In genomic region chr5:139599191-139599937, GRCm38 (mm10) we compare ENCODE assay signal across 8 mouse cellular contexts. TPM values are rescaled to one million over a fixed set of nuclear protein-coding genes. Genes with fewer than 3 reads are reported as not detected.
DNase-seq lines count a peak whose midpoint lies in the region; ATAC-seq and TF ChIP-seq lines count a peak whose summit lies in the region.

No protein-coding gene starts in this region.

- H3K9me3 ChIP-seq in forebrain, embryonic 15.5 days: no peaks in the 10 kb centered on the region
- H3K9me3 ChIP-seq in kidney, embryonic 15.5 days (replicated peaks): no peaks in the 10 kb centered on the region
- no peaks in the 10 kb centered on the region for H3K9me3 ChIP-seq in midbrain, embryonic 13.5 days
- H3K9me3 ChIP-seq in liver, postnatal 0 days (ENCODE audit: low read length): no peaks in the 10 kb centered on the region

- peak overlapping the region; percentile 28 for H3K4me2 ChIP-seq in forebrain, embryonic 15.5 days (replicated peaks)
- peak overlapping the region; percentile 59 for H3K4me2 ChIP-seq in kidney, embryonic 15.5 days
- H3K4me2 ChIP-seq in midbrain, embryonic 13.5 days (replicated peaks): peak overlapping the region; percentile 42
- H3K4me2 ChIP-seq in liver, postnatal 0 days (ENCODE audit: low read depth, low read length): no peak overlapping the region

- DNase-seq in brain, embryonic 14.5 days (ENCODE audit: low read depth): peak; percentile 79
- DNase-seq in adrenal gland, postnatal 10 days: no peak
- DNase-seq in urinary bladder, adult 18-20 months (ENCODE audit: low spot score in 2 of 2): no peak
- DNase-seq in layer of hippocampus, adult 11-12 months (ENCODE audit: low spot score): no peak
- DNase-seq in liver, postnatal 0 days: no peak

- no peak for TF ChIP-seq POLR2A in brain, embryonic 14.5 days (IDR thresholded peaks at IDR 0.05; ENCODE audit: borderline replicate concordance, extremely low read depth, insufficient read depth, insufficient read length, poor library complexity, severe bottlenecking)

- no peaks in the 10 kb centered on the region for H3K36me3 ChIP-seq in forebrain, embryonic 15.5 days
- H3K36me3 ChIP-seq in kidney, embryonic 15.5 days: no peaks in the 10 kb centered on the region
- no peaks in the 10 kb centered on the region for H3K36me3 ChIP-seq in midbrain, embryonic 13.5 days
- no peaks in the 10 kb centered on the region for H3K36me3 ChIP-seq in liver, postnatal 0 days (replicated peaks; ENCODE audit: insufficient read depth, low read length)

- H3K27me3 ChIP-seq in forebrain, embryonic 15.5 days: peaks cover 29% of the 10 kb centered on the region
- peaks cover 78% of the 10 kb centered on the region for H3K27me3 ChIP-seq in kidney, embryonic 15.5 days
- peaks cover 60% of the 10 kb centered on the region for H3K27me3 ChIP-seq in midbrain, embryonic 13.5 days
- H3K27me3 ChIP-seq in liver, postnatal 0 days (ENCODE audit: insufficient read depth, low read length): peaks cover 37% of the 10 kb centered on the region

- H3K9ac ChIP-seq in forebrain, embryonic 15.5 days (replicated peaks): no peak overlapping the region
- H3K9ac ChIP-seq in kidney, embryonic 15.5 days: 0 out of 2 replicates have a peak overlapping the region, but pooled peaks have one; percentile 17
- H3K9ac ChIP-seq in midbrain, embryonic 13.5 days (replicated peaks): peak overlapping the region; percentile 41; the same call in 1 of the 2 replicates
- H3K9ac ChIP-seq in liver, postnatal 0 days (replicated peaks): no peak overlapping the region

- peak overlapping the region; percentile 14; the same call in 1 of the 2 replicates for H3K4me3 ChIP-seq in forebrain, embryonic 15.5 days
- H3K4me3 ChIP-seq in kidney, embryonic 15.5 days (replicated peaks): peak overlapping the region; percentile 27
- H3K4me3 ChIP-seq in midbrain, embryonic 13.5 days (replicated peaks): peak overlapping the region; percentile 17
- no peak overlapping the region for H3K4me3 ChIP-seq in liver, postnatal 0 days (ENCODE audit: low read depth, low read length)

- no peak for TF ChIP-seq EP300 in liver, postnatal 0 days (IDR thresholded peaks at IDR 0.05; ENCODE audit: low read depth)

- ATAC-seq in forebrain, embryonic 15.5 days (replicated peaks): peak; percentile 32; the same call in 1 of the 2 replicates
- ATAC-seq in kidney, embryonic 15.5 days (replicated peaks; ENCODE audit: low FRiP score): peak; percentile 92
- peak; percentile 72 for ATAC-seq in midbrain, embryonic 13.5 days
- no peak for ATAC-seq in liver, postnatal 0 days

- peak; percentile 18; the same call in 1 of the 2 replicates for TF ChIP-seq CTCF in brain, embryonic 14.5 days (IDR thresholded peaks at IDR 0.05; ENCODE audit: borderline replicate concordance, extremely low read depth, insufficient read depth, insufficient read length)
- no peak for TF ChIP-seq CTCF in liver, postnatal 0 days (IDR thresholded peaks at IDR 0.05; ENCODE audit: low read depth)

- peak overlapping the region; percentile 28; the same call in 1 of the 2 replicates for H3K27ac ChIP-seq in forebrain, embryonic 15.5 days (replicated peaks)
- peak overlapping the region; percentile 97 for H3K27ac ChIP-seq in kidney, embryonic 15.5 days
- H3K27ac ChIP-seq in midbrain, embryonic 13.5 days: peak overlapping the region; percentile 81
- no peak overlapping the region for H3K27ac ChIP-seq in liver, postnatal 0 days (ENCODE audit: low read depth)

- WGBS in forebrain, embryonic 15.5 days: under 1% methylated on average over 25 of the region's 25 CpGs
- 1% methylated on average over 25 of the region's 25 CpGs for WGBS in kidney, embryonic 15.5 days
- under 1% methylated on average over 25 of the region's 25 CpGs for WGBS in midbrain, embryonic 13.5 days
- under 1% methylated on average over 25 of the region's 25 CpGs for WGBS in liver, postnatal 0 days (ENCODE audit: insufficient replicate concordance)

- H3K4me1 ChIP-seq in forebrain, embryonic 15.5 days: peaks cover 20% of the 10 kb centered on the region
- peaks cover 58% of the 10 kb centered on the region for H3K4me1 ChIP-seq in kidney, embryonic 15.5 days
- peaks cover 33% of the 10 kb centered on the region for H3K4me1 ChIP-seq in midbrain, embryonic 13.5 days (replicated peaks)
- no peaks in the 10 kb centered on the region for H3K4me1 ChIP-seq in liver, postnatal 0 days (ENCODE audit: insufficient read depth)

RNA-seq across cellular contexts. Expression of gene Uncx, which starts 56.1 kb away (rescaled TPM):
- 26.5 and 42.0 TPM in 2 replicates for polyA plus RNA-seq in brain, embryonic 14.5 days (2012; rRNA removed)
- polyA plus RNA-seq in forebrain, embryonic 15.5 days (2015; fragmentation: Nextera tagmentation; extraction: Ambion mirVana): 4.2 and 4.8 TPM in 2 replicates
- 90.8 and 96.1 TPM in 2 replicates for polyA plus RNA-seq in kidney, embryonic 15.5 days (2015; fragmentation: Nextera tagmentation; extraction: Ambion mirVana)
- polyA plus RNA-seq in midbrain, embryonic 13.5 days (2015; fragmentation: Nextera tagmentation; extraction: Ambion mirVana): 48.5 and 58.7 TPM in 2 replicates
- total RNA-seq in adrenal gland, postnatal 10 days (2021): not detected
- polyA plus RNA-seq in liver, postnatal 0 days (2015; fragmentation: Nextera tagmentation; extraction: Ambion mirVana): not detected in 2 replicates

Comparison
In these comparisons a context has a peak if more than half of its experiments do, and no peak if none do; other contexts are left out.
1. H3K9ac ChIP-seq: peak in kidney, embryonic 15.5 days (single experiment) and midbrain, embryonic 13.5 days (single experiment); none in forebrain, embryonic 15.5 days (single experiment) and liver, postnatal 0 days (single experiment).